Mouse (Mus musculus) retina, postnatal 1 day (tissue): Measurements from ENCODE around the gene Gm28539.
"Not testable (repeated sequence)": the region's sequence is repeated elsewhere in the genome, so short reads cannot be mapped to it uniquely, and the experiment has no call there.

Source experiments
- DNase-seq: peaks from one replicate; pipeline ENCODE4 v3.0.0-alpha.2; 2012

Gene Gm28539

GRCm38 (mm10) chr16:18836468-18837208 is at the start of gene Gm28539, which contains the start of gene 2510002D24Rik:
Gm28539 (plus strand) TSS chr16:18836584.
2510002D24Rik (plus strand) TSS chr16:18836578.
- peak; percentile 96 for DNase-seq

DNA sequence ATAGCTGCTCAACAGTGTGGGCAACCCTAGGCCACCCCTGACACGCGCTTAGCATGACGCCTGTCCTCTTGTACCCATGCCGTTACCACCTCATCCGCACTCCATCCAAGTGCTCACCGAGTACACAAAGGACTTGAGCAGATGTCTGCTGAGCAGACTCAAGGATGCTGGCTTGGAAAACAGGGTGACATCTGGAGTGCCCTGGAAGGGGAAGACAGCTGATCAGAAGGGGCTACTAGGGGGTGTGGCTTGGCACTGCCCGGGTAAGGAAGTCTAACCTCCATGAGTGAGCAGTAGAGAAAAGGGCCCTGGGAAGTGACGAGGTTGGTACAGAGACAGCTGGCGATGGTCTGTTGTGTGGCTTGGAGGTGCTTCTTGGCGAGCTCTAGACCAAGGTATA is 49.7 kb upstream of the Gm28539 start:
- no peak for DNase-seq

DNA sequence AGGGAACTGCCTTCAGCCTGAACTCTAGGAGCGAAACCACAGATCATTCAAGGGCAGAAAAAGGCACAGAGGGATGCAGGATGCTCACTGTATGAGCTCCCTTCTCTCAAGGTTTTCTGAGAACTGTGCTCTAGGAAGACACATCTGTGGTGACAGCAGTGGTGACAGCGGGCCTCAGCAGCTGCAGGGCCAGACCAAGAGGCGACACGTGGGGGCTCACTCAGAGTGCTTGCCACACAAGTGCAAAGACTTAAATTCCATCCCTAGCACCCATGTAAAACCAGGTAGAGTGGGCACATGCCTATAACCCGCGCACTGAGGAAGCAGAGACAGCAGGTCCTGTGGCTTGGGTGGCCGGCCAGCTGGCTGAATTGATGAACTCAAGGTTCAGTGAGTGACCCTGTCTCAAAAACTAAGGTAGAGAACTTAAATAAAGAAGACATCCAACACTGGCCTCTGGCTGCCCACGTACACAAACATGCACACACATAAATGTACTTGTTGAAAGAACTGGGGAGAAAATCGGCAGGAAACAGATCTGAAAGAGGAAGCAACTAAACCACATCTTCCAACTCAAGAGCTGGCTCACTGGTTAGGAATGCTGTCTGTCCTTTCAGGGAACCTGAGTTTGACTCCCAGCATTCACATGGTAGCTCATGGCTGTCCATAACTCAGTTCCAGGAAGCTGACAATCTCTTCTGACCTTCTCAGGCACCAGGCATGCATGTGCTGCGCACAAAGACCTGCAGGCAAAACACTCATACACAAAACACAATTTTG is 47.6 kb upstream of the Gm28539 start:
- no peak for DNase-seq

DNA sequence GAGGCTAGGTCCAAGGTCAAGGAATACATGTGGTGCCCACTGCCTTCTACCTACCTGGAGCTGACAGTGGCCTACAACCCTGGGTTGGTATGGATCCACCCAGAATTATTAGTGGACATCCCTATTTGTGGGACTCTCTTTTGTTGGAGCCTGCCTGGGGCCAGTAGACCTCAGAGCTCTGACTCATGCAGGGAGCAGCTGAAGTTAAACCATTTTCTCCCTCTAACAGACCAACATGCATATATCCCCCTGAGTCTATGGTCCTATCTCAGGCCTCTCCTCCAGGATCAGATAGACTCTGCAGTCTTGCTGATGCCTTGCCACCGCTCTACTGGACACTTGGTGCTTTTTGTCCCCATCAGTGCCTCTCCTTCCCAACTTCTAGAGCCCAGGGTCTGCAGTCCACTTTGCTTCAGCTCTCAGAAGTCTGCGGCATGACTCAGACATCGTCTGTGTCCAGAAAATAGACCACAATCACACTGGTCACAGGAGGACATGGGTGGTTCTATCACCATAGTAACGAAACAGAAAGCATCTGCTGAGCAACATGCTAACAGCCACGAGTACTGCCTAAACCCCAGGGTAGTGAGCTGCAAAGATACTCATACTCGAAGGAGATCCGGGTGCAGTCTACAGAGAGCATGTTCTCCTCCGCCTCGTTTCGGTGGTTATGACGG is 41.0 kb upstream of the Gm28539 start:
- no peak for DNase-seq

DNA sequence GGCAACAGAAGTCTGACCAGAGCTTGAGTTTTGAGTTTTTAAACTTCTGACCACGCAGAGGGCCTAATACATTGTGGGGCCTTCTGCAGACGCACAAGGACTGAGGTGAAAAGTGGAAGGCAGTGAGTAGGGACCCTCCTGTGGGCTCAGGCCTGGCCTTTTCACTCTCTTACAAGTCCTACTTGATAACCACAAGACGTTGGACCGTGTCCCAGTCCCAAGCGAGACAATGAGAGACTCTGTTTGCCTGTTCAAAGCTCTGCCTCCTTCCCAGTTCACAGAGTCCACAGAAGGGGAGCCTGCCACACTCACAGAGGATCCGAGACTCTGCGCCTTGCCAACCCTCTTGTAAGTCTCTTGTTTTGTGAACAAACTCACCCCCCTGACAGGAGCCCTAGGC is 39.7 kb upstream of the Gm28539 start:
- no peak for DNase-seq

GRCm38 (mm10) chr16:18798151-18798550 is 38.2 kb upstream of the Gm28539 start:
- DNase-seq, result no peak

- DNase-seq, result peak; percentile 76
These were observed 37.5 kb upstream of the Gm28539 start for GRCm38 (mm10) chr16:18798841-18799240.

GRCm38 (mm10) chr16:18805746-18806145 is 30.6 kb upstream of the Gm28539 start:
- no peak for DNase-seq

DNA sequence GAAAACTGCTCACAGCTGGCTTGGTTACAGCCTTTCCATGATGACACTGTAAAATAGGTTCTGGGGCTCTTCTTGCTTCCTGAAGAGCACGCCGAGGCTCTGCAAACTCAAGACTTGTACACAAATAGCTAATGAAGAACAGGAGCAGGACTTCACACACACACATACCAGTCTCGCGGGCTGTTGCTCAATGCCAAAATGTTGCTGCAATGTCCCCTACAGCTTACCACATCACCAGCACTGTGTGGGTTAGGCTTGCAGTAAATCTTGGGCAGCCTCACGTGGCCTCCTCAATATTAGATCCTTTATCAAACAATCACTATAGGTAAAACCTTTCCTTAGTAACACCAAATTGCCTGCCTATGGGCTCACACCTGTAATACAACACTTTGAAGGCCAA is 27.4 kb upstream of the Gm28539 start:
- DNase-seq, result no peak

DNA sequence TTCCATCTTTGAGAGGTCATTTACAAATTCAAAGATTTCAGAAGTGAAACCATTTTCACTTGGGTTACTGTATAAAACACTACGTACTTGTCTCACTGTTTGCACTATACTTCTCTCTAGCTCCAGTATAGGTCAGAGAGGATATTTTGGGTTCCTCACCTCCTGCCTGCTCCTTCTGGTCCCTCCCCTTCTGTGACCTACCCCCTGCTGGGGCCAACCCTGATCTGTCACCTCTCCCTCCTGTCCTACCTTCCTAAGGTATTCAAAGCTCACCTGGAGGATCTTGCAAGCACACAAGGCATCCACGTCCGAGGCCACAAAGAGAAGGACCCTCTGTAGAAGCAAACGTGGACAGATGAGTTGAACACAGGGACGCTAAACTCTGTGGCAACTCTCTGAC is 25.4 kb upstream of the Gm28539 start:
- DNase-seq, result no peak

DNA sequence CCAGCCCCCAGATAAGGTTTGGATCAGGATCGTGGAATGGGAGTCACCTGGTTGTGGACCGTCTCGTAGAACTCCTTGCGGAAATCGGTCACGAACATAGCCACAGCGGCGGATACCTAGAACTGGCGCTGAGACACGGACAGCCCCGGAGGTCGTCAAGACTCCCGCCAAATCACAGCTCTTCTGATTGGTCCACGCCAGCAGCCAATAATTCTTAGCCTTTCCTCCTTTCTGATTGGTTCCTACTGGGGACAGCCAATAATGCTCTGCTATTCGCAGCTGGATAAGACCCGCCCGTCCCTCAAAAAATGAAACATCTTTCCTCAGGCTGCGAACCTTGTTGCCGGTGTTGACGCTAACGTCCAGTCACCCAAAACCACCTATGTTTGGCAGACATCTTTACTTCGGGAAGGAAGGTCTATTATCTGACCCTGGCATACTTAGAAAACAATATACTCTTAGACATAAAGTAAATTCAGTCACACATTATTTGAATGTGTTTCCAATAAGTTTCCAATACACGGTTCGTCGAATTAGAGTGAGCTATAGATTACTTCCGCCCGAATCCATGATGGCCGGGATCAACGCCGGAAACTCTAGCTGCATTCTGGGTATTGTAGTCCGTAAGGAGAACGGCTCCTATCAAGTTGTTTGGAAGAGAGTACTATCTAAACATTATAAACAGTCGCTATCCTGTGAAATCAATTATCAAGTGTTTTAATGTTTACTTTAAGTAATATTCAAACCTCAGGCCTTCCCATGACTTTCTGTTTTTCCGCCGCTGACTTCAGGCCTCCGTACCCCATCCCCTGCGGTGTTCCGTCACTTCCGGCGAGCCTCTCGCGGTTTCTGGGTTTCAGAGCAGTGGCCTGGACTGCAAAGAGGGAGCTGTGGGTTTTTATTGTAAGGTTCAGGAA is 24.7 kb upstream of the Gm28539 start, which contains the start of the genes Ufd1 and Cdc45:
Ufd1 (plus strand) TSS at position 312 of the 917 bp plus-strand sequence.
Cdc45 (minus strand) TSS at position 520 of the 917 bp plus-strand sequence.
- DNase-seq, result peak; percentile 98

DNA sequence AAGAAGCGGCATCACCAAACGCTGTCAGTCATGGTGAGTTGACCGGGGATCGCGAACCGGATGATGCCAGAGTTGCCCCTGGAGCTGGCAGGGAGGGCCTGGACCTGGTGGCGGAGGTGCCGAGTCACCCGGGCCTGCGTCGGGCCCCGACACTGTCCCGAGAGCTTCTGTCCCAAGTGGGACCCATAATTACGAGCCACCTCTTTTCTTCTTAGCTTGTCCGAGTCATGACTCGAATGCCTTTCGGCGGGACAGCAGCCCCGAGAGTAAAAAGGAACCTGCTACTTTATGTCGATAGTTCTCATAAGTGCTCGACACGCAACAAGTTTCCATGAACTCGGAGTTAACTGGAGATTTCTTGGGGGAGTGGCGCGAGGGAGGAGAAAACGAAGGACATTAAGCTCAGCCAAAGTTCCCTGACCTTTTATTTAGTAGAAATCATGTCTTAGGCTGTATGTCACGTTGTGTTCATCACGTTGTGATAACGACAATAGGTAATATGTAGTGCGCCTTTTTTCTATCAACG is 23.9 kb upstream of the Gm28539 start:
- no peak for DNase-seq

- DNase-seq, result no peak
These were observed 14.0 kb upstream of the Gm28539 start for GRCm38 (mm10) chr16:18822356-18822755.

GRCm38 (mm10) chr16:18822925-18823324 is 13.5 kb upstream of the Gm28539 start:
- DNase-seq, result no peak

DNA sequence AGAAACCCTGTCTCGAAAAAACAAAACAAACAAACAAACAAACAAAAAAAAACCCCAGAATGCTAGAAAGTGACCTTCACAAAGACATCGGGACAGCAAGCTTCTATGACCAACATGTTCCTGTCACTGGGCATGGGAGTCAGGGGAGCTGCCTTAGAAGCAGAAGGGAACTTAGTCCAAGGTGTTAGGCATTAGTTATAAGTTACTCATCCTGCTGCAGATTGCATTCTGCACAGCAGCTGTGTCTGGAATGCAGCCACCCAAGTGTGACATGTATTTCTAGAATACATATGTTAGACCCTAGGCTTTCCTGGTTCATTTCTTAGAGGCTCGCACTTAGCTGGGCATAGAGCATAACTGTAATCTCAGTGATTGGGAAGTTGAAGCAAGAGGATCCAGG is 7.8 kb upstream of the Gm28539 start:
- DNase-seq, result no peak

DNA sequence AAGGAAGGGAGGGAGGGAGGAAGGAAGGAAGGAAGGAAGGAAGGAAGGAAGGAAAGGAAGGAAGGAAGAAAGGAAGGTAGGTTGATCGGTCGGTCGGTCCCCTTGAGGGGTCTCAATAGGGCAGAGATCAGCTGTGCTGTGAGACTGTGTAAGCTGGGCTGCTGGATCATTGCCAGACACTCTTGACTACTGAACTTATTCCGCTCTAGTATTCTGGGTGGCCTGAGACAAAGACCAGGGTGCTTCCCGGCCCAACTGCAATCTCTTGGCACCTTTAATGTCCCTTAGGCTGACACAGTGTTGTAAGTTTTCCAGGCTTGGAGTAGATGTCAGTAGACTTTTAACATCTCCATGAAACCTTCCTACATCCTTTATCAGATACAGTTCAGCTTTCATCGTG is 7.3 kb upstream of the Gm28539 start:
- DNase-seq, result no peak

DNA sequence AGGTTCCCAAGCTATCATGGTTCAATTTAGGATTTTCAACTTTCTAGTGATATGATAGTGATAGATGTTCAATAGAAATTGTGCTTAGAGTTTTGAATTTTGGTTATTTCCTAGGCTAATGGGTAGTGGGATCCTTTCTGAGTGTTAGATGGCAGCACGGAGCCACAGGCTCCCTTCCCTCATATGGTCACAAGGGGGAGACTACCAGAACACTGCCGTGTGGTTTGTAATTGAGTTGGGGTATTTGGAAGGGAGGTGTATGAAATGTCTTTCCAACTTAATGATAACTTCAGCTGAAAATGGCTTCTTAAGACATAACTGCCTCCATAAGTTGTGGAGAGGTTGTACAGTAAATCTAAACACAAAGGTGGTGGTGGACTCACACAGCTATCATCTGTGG is 2.9 kb upstream of the Gm28539 start:
- no peak for DNase-seq

GRCm38 (mm10) chr16:18836073-18836467 is 314 bp upstream of the Gm28539 start:
- no peak for DNase-seq

- DNase-seq, result no peak
These were observed 2.0 kb downstream of the Gm28539 start for GRCm38 (mm10) chr16:18838346-18838745.

DNA sequence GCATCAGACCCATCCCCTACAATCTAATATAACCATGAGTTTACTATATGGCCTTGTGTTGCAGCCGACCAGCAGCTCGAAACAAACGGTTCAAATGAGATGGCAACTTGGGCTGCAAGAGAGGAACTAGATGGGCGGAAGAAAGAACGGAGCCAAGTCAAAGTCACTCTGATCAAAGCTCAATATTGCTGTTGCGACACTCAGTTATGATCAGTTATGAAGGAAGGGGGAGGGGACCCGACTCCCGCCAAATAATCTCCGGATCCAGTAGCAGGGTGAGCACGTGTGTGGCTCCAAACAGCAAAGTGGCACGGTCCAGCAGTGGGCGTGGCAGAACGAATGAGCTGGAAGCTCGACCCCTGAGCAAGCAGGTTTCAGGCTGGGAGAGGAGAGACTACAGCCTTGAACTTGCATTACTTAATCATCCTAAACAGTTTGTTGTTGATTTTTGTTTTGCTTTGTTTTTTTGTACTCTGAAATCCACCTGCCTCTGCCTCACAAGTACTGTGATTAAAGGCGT is 10.0 kb downstream of the Gm28539 start:
- no peak for DNase-seq

- DNase-seq, result not testable (repeated sequence)
These were observed 13.3 kb downstream of the Gm28539 start for GRCm38 (mm10) chr16:18849521-18850190.
